Mouse (Mus musculus): ENCODE results near the gene Plcl2.

GRCm38 (mm10) chr17:50729031-50729430 lies 219.8 kb downstream of the Plcl2 start:
- TF ChIP-seq POLR2A (IDR thresholded peaks at IDR 0.05; ENCODE audit: low read depth, low read length) (no peak), CTCF (IDR thresholded peaks at IDR 0.05; ENCODE audit: extremely low read depth, insufficient read depth, insufficient read length, insufficient replicate concordance) (no peak)

Measured in spleen, adult 2 months (tissue).